Mouse (Mus musculus): Measurements from ENCODE around the gene Oas1g. TPM values are rescaled to one million over a fixed set of nuclear protein-coding genes. Genes with fewer than 3 reads are reported as not detected.
"Not testable (repeated sequence)": the region's sequence is repeated elsewhere in the genome, so short reads cannot be mapped to it uniquely, and the experiment has no call there.

The Oas1g gene
- polyA plus RNA-seq, 1 experiment from 2014 or later = not detected

- no peak overlapping the region for H3K9ac ChIP-seq (replicated peaks; ENCODE audit: low read depth, low read length)
- 64% methylated on average over 2 of the region's 2 CpGs for WGBS
These were observed 4.8 kb upstream of the Oas1g start for GRCm38 (mm10) chr5:120892243-120892660.

GRCm38 (mm10) chr5:120891566-120892242 is 4.3 kb upstream of the Oas1g start:
- H3K4me3 ChIP-seq (ENCODE audit: low read depth, low read length); H3K27me3 ChIP-seq (ENCODE audit: control insufficient read depth, insufficient read depth, low read length); H3K36me3 ChIP-seq (ENCODE audit: control insufficient read depth, insufficient read depth, low read length); H3K9me3 ChIP-seq (ENCODE audit: control insufficient read depth, low read length); H3K9ac ChIP-seq (replicated peaks; ENCODE audit: low read depth, low read length); ATAC-seq (ENCODE audit: low read depth); H3K4me1 ChIP-seq (ENCODE audit: control insufficient read depth, insufficient read depth, low read length); H3K4me2 ChIP-seq (ENCODE audit: low read depth, low read length); H3K27ac ChIP-seq (ENCODE audit: low read depth, low read length): not testable (repeated sequence)
- WGBS = 86% methylated on average over 2 of the region's 2 CpGs

More at GRCm38 (mm10) chr5:120892243-120892660, 4.8 kb upstream of the Oas1g start:
- ATAC-seq (ENCODE audit: low read depth) = no peak
- Histone ChIP-seq H3K9me3 (ENCODE audit: control insufficient read depth, low read length) (no peaks in the 10 kb centered on the region), H3K4me1 (ENCODE audit: control insufficient read depth, insufficient read depth, low read length) (no peaks in the 10 kb centered on the region), H3K27ac (ENCODE audit: low read depth, low read length) (no peak overlapping the region), H3K4me2 (ENCODE audit: low read depth, low read length) (no peak overlapping the region), H3K27me3 (ENCODE audit: control insufficient read depth, insufficient read depth, low read length) (no peaks in the 10 kb centered on the region), H3K36me3 (ENCODE audit: control insufficient read depth, insufficient read depth, low read length) (no peaks in the 10 kb centered on the region), H3K4me3 (ENCODE audit: low read depth, low read length) (no peak overlapping the region)

GRCm38 (mm10) chr5:120890991-120891390 is 3.6 kb upstream of the Oas1g start:
- H3K27ac ChIP-seq (ENCODE audit: low read depth, low read length) = no peak overlapping the region
- 52% methylated on average over 3 of the region's 3 CpGs for WGBS
- H3K4me3 ChIP-seq (ENCODE audit: low read depth, low read length) = no peak overlapping the region
- H3K9me3 ChIP-seq (ENCODE audit: control insufficient read depth, low read length) = no peaks in the 10 kb centered on the region
- no peaks in the 10 kb centered on the region for H3K27me3 ChIP-seq (ENCODE audit: control insufficient read depth, insufficient read depth, low read length)
- no peak for ATAC-seq (ENCODE audit: low read depth)
- no peaks in the 10 kb centered on the region for H3K36me3 ChIP-seq (ENCODE audit: control insufficient read depth, insufficient read depth, low read length)
- no peak overlapping the region for H3K4me2 ChIP-seq (ENCODE audit: low read depth, low read length)
- H3K4me1 ChIP-seq (ENCODE audit: control insufficient read depth, insufficient read depth, low read length) = no peaks in the 10 kb centered on the region
- no peak overlapping the region for H3K9ac ChIP-seq (replicated peaks; ENCODE audit: low read depth, low read length)

GRCm38 (mm10) chr5:120890026-120890425 is 2.6 kb upstream of the Oas1g start:
- Histone ChIP-seq H3K4me3 (ENCODE audit: low read depth, low read length) (no peak overlapping the region), H3K9ac (replicated peaks; ENCODE audit: low read depth, low read length) (no peak overlapping the region), H3K27me3 (ENCODE audit: control insufficient read depth, insufficient read depth, low read length) (no peaks in the 10 kb centered on the region), H3K4me1 (ENCODE audit: control insufficient read depth, insufficient read depth, low read length) (no peaks in the 10 kb centered on the region), H3K9me3 (ENCODE audit: control insufficient read depth, low read length) (no peaks in the 10 kb centered on the region), H3K27ac (ENCODE audit: low read depth, low read length) (no peak overlapping the region), H3K4me2 (ENCODE audit: low read depth, low read length) (no peak overlapping the region), H3K36me3 (ENCODE audit: control insufficient read depth, insufficient read depth, low read length) (no peaks in the 10 kb centered on the region)
- WGBS = 85% methylated on average over 2 of the region's 2 CpGs
- no peak for ATAC-seq (ENCODE audit: low read depth)

GRCm38 (mm10) chr5:120888294-120888815 is 942 bp upstream of the Oas1g start:
- ATAC-seq (ENCODE audit: low read depth); H3K4me2 ChIP-seq (ENCODE audit: low read depth, low read length); H3K9ac ChIP-seq (replicated peaks; ENCODE audit: low read depth, low read length); H3K27ac ChIP-seq (ENCODE audit: low read depth, low read length); H3K9me3 ChIP-seq (ENCODE audit: control insufficient read depth, low read length); H3K36me3 ChIP-seq (ENCODE audit: control insufficient read depth, insufficient read depth, low read length); H3K4me1 ChIP-seq (ENCODE audit: control insufficient read depth, insufficient read depth, low read length); H3K27me3 ChIP-seq (ENCODE audit: control insufficient read depth, insufficient read depth, low read length); H3K4me3 ChIP-seq (ENCODE audit: low read depth, low read length): not testable (repeated sequence)
- WGBS = 38% methylated on average over 4 of the region's 4 CpGs

- Histone ChIP-seq H3K9me3 (ENCODE audit: control insufficient read depth, low read length) (no peaks in the 10 kb centered on the region), H3K9ac (replicated peaks; ENCODE audit: low read depth, low read length) (no peak overlapping the region), H3K27ac (ENCODE audit: low read depth, low read length) (no peak overlapping the region), H3K4me2 (ENCODE audit: low read depth, low read length) (no peak overlapping the region), H3K4me1 (ENCODE audit: control insufficient read depth, insufficient read depth, low read length) (no peaks in the 10 kb centered on the region), H3K4me3 (ENCODE audit: low read depth, low read length) (no peak overlapping the region), H3K36me3 (ENCODE audit: control insufficient read depth, insufficient read depth, low read length) (no peaks in the 10 kb centered on the region), H3K27me3 (ENCODE audit: control insufficient read depth, insufficient read depth, low read length) (no peaks in the 10 kb centered on the region)
- WGBS = 61% methylated on average over 6 of the region's 6 CpGs
- no peak for ATAC-seq (ENCODE audit: low read depth)
These were observed 418 bp upstream of the Oas1g start for GRCm38 (mm10) chr5:120887831-120888230.

GRCm38 (mm10) chr5:120881681-120882080 is 5.7 kb downstream of the Oas1g start:
- not testable (repeated sequence) for H3K36me3 ChIP-seq (ENCODE audit: control insufficient read depth, insufficient read depth, low read length); H3K4me1 ChIP-seq (ENCODE audit: control insufficient read depth, insufficient read depth, low read length); ATAC-seq (ENCODE audit: low read depth); H3K4me2 ChIP-seq (ENCODE audit: low read depth, low read length); H3K27ac ChIP-seq (ENCODE audit: low read depth, low read length); H3K9me3 ChIP-seq (ENCODE audit: control insufficient read depth, low read length); H3K9ac ChIP-seq (replicated peaks; ENCODE audit: low read depth, low read length); H3K4me3 ChIP-seq (ENCODE audit: low read depth, low read length); H3K27me3 ChIP-seq (ENCODE audit: control insufficient read depth, insufficient read depth, low read length)
- WGBS = 94% methylated on average over 6 of the region's 6 CpGs

- H3K4me2 ChIP-seq (ENCODE audit: low read depth, low read length); ATAC-seq (ENCODE audit: low read depth); H3K4me1 ChIP-seq (ENCODE audit: control insufficient read depth, insufficient read depth, low read length); H3K9ac ChIP-seq (replicated peaks; ENCODE audit: low read depth, low read length); H3K27ac ChIP-seq (ENCODE audit: low read depth, low read length); H3K4me3 ChIP-seq (ENCODE audit: low read depth, low read length); H3K9me3 ChIP-seq (ENCODE audit: control insufficient read depth, low read length); H3K36me3 ChIP-seq (ENCODE audit: control insufficient read depth, insufficient read depth, low read length); H3K27me3 ChIP-seq (ENCODE audit: control insufficient read depth, insufficient read depth, low read length): not testable (repeated sequence)
- 73% methylated on average over 2 of the region's 2 CpGs for WGBS
These were observed 8.6 kb downstream of the Oas1g start for GRCm38 (mm10) chr5:120878803-120879202.

GRCm38 (mm10) chr5:120877407-120877806 is 10.0 kb downstream of the Oas1g start:
- not testable (repeated sequence) for H3K9me3 ChIP-seq (ENCODE audit: control insufficient read depth, low read length); H3K36me3 ChIP-seq (ENCODE audit: control insufficient read depth, insufficient read depth, low read length); H3K4me2 ChIP-seq (ENCODE audit: low read depth, low read length); H3K27me3 ChIP-seq (ENCODE audit: control insufficient read depth, insufficient read depth, low read length); H3K9ac ChIP-seq (replicated peaks; ENCODE audit: low read depth, low read length); H3K4me3 ChIP-seq (ENCODE audit: low read depth, low read length); H3K4me1 ChIP-seq (ENCODE audit: control insufficient read depth, insufficient read depth, low read length); ATAC-seq (ENCODE audit: low read depth); H3K27ac ChIP-seq (ENCODE audit: low read depth, low read length)
- 76% methylated on average over 2 of the region's 2 CpGs for WGBS
